12 mouse cellular contexts compared by ENCODE assay signal in genomic region chr4:59275494-59275893, GRCm38 (mm10).
A peak's percentile ranks its signal among the peaks of the same experiment; 100 is the strongest.
DNase-seq lines count a peak whose midpoint lies in the region; ATAC-seq lines count a peak whose summit lies in the region.
"Had no signal": no experiment of that assay in that cellular context is flagged by ENCODE, and none has a peak within 500 bp of the region (broad histone marks: within the 10 kb centered on the region; RNA-seq: fewer than 3 reads in every experiment).

No protein-coding gene starts in this region.

- peak; percentile 93 for ATAC-seq in megakaryocyte-erythroid progenitor cell, adult 5-6 weeks (replicated peaks; ENCODE audit: low FRiP score, low TSS enrichment, poor library complexity, severe bottlenecking)
- ATAC-seq: intestine, embryonic 16.5 days; Patski had no signal

- intact Hi-C loops in heart, postnatal 25 days (cut with DNase I), result no loop called here

- DNase-seq in heart, adult 11 months, result peak; percentile 89
- no peak for DNase-seq in heart, postnatal 25 days (ENCODE audit: low spot score)
- peak; percentile 64 for DNase-seq in induced T-regulatory cell, adult 2 months (ENCODE audit: low read depth)
- peak; percentile 64 to 83 for DNase-seq in thymus, postnatal 36 days
- no peak for DNase-seq in adrenal gland, postnatal 4 days (ENCODE audit: low spot score in 2 of 2)
- DNase-seq in cerebellum, adult 11 months, result no peak
- no peak for DNase-seq in layer of hippocampus, adult 9-10 months (ENCODE audit: low spot score)
- DNase-seq: adrenal gland, postnatal 36 days; lung, postnatal 10 days had no signal

Comparison
In these comparisons a context has a peak if more than half of its experiments do, and no peak if none do; other contexts are left out.
1. DNase-seq: peak in heart, adult 11 months (single experiment), induced T-regulatory cell, adult 2 months (single experiment) and thymus, postnatal 36 days (2 of 2); none in heart, postnatal 25 days (single experiment), adrenal gland, postnatal 4 days (0 of 2), cerebellum, adult 11 months (single experiment) and layer of hippocampus, adult 9-10 months (single experiment).